Comparison of ENCODE assay signal across 9 mouse cellular contexts in the genomic region with DNA sequence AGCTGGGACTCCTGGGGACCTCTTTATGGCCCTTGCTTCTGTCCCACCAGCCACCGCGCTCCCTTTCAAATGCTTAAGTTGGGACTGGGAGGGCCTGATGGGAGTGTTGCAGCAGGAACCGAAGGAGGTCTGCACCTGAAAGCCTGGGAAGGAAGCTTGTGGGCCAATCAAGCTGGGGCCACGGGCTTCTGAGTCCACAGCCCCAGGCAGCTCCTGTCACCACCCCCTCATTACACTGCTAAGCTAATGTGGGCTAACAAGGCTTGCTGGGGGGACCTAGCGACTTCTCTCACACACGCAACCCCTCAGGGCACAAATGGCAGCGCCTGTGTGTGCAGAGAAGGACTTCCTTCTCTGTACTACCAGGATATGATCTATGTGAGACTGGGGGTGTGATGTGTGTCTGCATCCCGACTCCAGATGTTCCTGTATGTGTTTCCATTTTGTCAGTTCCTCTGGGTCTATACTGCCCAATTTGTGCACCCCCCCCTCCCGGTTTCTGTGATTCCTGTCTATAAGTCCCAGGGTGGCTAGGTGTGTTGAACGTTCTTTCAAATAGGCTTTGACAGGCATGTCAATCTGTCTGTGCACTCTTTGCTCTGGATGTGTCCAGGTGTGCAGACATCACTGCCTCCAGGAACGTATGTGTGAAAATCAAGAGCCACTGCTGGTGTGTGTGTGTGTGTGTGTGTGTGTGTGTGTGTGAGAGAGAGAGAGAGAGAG. TPM values are rescaled to one million over a fixed set of nuclear protein-coding genes. Genes with fewer than 3 reads are reported as not detected.
DNase-seq lines count a peak whose midpoint lies in the region; ATAC-seq and TF ChIP-seq lines count a peak whose summit lies in the region.
"Had no signal": no experiment of that assay in that cellular context is flagged by ENCODE, and none has a peak within 500 bp of the region (broad histone marks: within the 10 kb centered on the region; RNA-seq: fewer than 3 reads in every experiment).

No protein-coding gene starts in this region.

- no peak overlapping the region for H3K27ac ChIP-seq in heart, embryonic 13.5 days (replicated peaks)
- H3K27ac ChIP-seq in bone marrow macrophage, adult 2 months (ENCODE audit: insufficient read depth, low read depth, low read length), result no peak overlapping the region
- H3K27ac ChIP-seq in hindbrain, embryonic 10.5 days, result peak overlapping the region; percentile 89
- peak overlapping the region; percentile 99 for H3K27ac ChIP-seq in midbrain, embryonic 16.5 days (ENCODE audit: low read length)
- H3K27ac ChIP-seq: macrophage had no signal

- TF ChIP-seq CTCF in bone marrow macrophage, adult 2 months (IDR thresholded peaks at IDR 0.05; ENCODE audit: low read depth, low read length), result no peak

- peaks cover 72% of the 10 kb centered on the region for H3K4me1 ChIP-seq in heart, embryonic 13.5 days
- H3K4me1 ChIP-seq in bone marrow macrophage, adult 2 months (ENCODE audit: control insufficient read depth, insufficient read depth, low read length), result peaks cover 15% of the 10 kb centered on the region
- peaks cover 86% of the 10 kb centered on the region for H3K4me1 ChIP-seq in hindbrain, embryonic 10.5 days (replicated peaks)
- H3K4me1 ChIP-seq in midbrain, embryonic 16.5 days (ENCODE audit: control insufficient read depth, insufficient read depth, low read length), result peaks cover 53% of the 10 kb centered on the region

- peaks cover 5% of the 10 kb centered on the region; the same call in 1 of the 2 replicates for H3K36me3 ChIP-seq in heart, embryonic 13.5 days
- H3K36me3 ChIP-seq in hindbrain, embryonic 10.5 days, result no peaks in the 10 kb centered on the region
- no peaks in the 10 kb centered on the region for H3K36me3 ChIP-seq in midbrain, embryonic 16.5 days (ENCODE audit: control insufficient read depth, insufficient read depth, low read length)

- H3K4me3 ChIP-seq in heart, embryonic 13.5 days, result peak overlapping the region; percentile 53
- H3K4me3 ChIP-seq in bone marrow macrophage, adult 2 months (ENCODE audit: insufficient read depth, low read length), result peak overlapping the region; percentile 64
- peak overlapping the region; percentile 59 for H3K4me3 ChIP-seq in hindbrain, embryonic 10.5 days
- H3K4me3 ChIP-seq in midbrain, embryonic 16.5 days (ENCODE audit: low read depth, low read length), result peak overlapping the region; percentile 48

- no peaks in the 10 kb centered on the region for H3K9me3 ChIP-seq in heart, embryonic 13.5 days
- H3K9me3 ChIP-seq in hindbrain, embryonic 10.5 days, result no peaks in the 10 kb centered on the region
- H3K9me3 ChIP-seq in midbrain, embryonic 16.5 days (replicated peaks; ENCODE audit: control insufficient read depth, low read length, poor library complexity, severe bottlenecking), result no peaks in the 10 kb centered on the region

- ATAC-seq in heart, embryonic 13.5 days (ENCODE audit: extremely low read depth, insufficient number of reproducible peaks, low FRiP score, low TSS enrichment), result no peak
- ATAC-seq in midbrain, embryonic 16.5 days, result no peak
- ATAC-seq in inflammation-experienced regulatory T-cells, adult 6 months, result no peak

- no peak for TF ChIP-seq POLR2A in bone marrow macrophage, adult 2 months (IDR thresholded peaks at IDR 0.05; ENCODE audit: borderline replicate concordance, low read depth, low read length)

- H3K27me3 ChIP-seq in heart, embryonic 13.5 days (replicated peaks), result peaks cover 98% of the 10 kb centered on the region
- peaks cover 99% of the 10 kb centered on the region for H3K27me3 ChIP-seq in hindbrain, embryonic 10.5 days (ENCODE audit: insufficient read depth, poor library complexity, severe bottlenecking)
- H3K27me3 ChIP-seq in midbrain, embryonic 16.5 days (ENCODE audit: control insufficient read depth, insufficient read depth, low read depth, low read length), result peaks cover 6% of the 10 kb centered on the region

- 7% methylated on average over 11 of the region's 11 CpGs for WGBS in heart, embryonic 13.5 days
- 6% methylated on average over 11 of the region's 11 CpGs for WGBS in hindbrain, embryonic 10.5 days
- 5% methylated on average over 11 of the region's 11 CpGs for WGBS in midbrain, embryonic 16.5 days

- DNase-seq in heart, postnatal 14 days, result no peak
- DNase-seq in hindbrain, embryonic 10.5 days (ENCODE audit: low spot score), result peak; percentile 39
- no peak for DNase-seq in right cerebral cortex, adult 2 months (ENCODE audit: low spot score in 2 of 2)
- no peak for DNase-seq in ovary, postnatal 10 days (ENCODE audit: low spot score)

- intact Hi-C loops in heart, postnatal 14 days (cut with DNase I), result no loop called here

- H3K9ac ChIP-seq in heart, embryonic 13.5 days, result peak overlapping the region; percentile 80
- H3K9ac ChIP-seq in midbrain, embryonic 16.5 days (ENCODE audit: low read depth, low read length), result peak overlapping the region; percentile 89

- peak overlapping the region; percentile 93 for H3K4me2 ChIP-seq in heart, embryonic 13.5 days
- peak overlapping the region; percentile 96 for H3K4me2 ChIP-seq in midbrain, embryonic 16.5 days (ENCODE audit: low read length)

RNA-seq across cellular contexts. Expression of a gene that starts 3.7 kb away (rescaled TPM):
- polyA plus RNA-seq in heart, embryonic 13.5 days (2015; fragmentation: Nextera tagmentation; extraction: Ambion mirVana), result 14.2 and 18.1 TPM in 2 replicates
- 10 to 100 TPM; 38.3 TPM for total RNA-seq in heart, postnatal 14 days (2021)
- not detected in 2 replicates for polyA plus RNA-seq in bone marrow macrophage, adult 2 months (2012; ENCODE audit: insufficient read depth, insufficient read length, missing spikeins)
- polyA plus RNA-seq in hindbrain, embryonic 10.5 days (2016; fragmentation: Nextera tagmentation; extraction: Ambion mirVana), result 8.1 and 10.5 TPM in 2 replicates
- 17.6 and 19.7 TPM in 2 replicates for polyA plus RNA-seq in midbrain, embryonic 16.5 days (2015; fragmentation: Nextera tagmentation; extraction: Ambion mirVana)
- not detected for polyA plus RNA-seq in inflammation-experienced regulatory T-cells, adult 6 months (2017; shearing (Covaris generic))
- polyA plus RNA-seq: macrophage had no signal

RNA-seq across cellular contexts. Expression of a gene that starts 9.6 kb away (rescaled TPM):
- polyA plus RNA-seq in heart, embryonic 13.5 days (2015; fragmentation: Nextera tagmentation; extraction: Ambion mirVana), result 0.76 and 1.0 TPM in 2 replicates
- total RNA-seq in heart, postnatal 14 days (2021), result 1 to 10 TPM in 1 of 2 experiments, under 1 TPM in 1; 0.88 to 2.1 TPM
- polyA plus RNA-seq in bone marrow macrophage, adult 2 months (2012; ENCODE audit: insufficient read depth, insufficient read length, missing spikeins), result 1.5 and 2.7 TPM in 2 replicates
- polyA plus RNA-seq in hindbrain, embryonic 10.5 days (2016; fragmentation: Nextera tagmentation; extraction: Ambion mirVana), result 0.72 and 1.5 TPM in 2 replicates
- 1.3 and 2.1 TPM in 2 replicates for polyA plus RNA-seq in midbrain, embryonic 16.5 days (2015; fragmentation: Nextera tagmentation; extraction: Ambion mirVana)
- under 1 TPM in 1 of 3 experiments, not detected in 2; 0.35 TPM for polyA plus RNA-seq in inflammation-experienced regulatory T-cells, adult 6 months (2017; shearing (Covaris generic))

RNA-seq across cellular contexts. Expression of a gene that starts 11.2 kb away (rescaled TPM):
- polyA plus RNA-seq in heart, embryonic 13.5 days (2015; fragmentation: Nextera tagmentation; extraction: Ambion mirVana), result 78.3 and 84.5 TPM in 2 replicates
- total RNA-seq in heart, postnatal 14 days (2021), result 10 to 100 TPM; 38.3 to 39.2 TPM
- 21.0 and 22.8 TPM in 2 replicates for polyA plus RNA-seq in bone marrow macrophage, adult 2 months (2012; ENCODE audit: insufficient read depth, insufficient read length, missing spikeins)
- polyA plus RNA-seq in hindbrain, embryonic 10.5 days (2016; fragmentation: Nextera tagmentation; extraction: Ambion mirVana), result 103 and 118 TPM in 2 replicates
- polyA plus RNA-seq in midbrain, embryonic 16.5 days (2015; fragmentation: Nextera tagmentation; extraction: Ambion mirVana), result 45.0 and 45.6 TPM in 2 replicates
- polyA plus RNA-seq in inflammation-experienced regulatory T-cells, adult 6 months (2017; shearing (Covaris generic)), result 10 to 100 TPM; 38.2 to 43.2 (median 42.9) TPM

RNA-seq across cellular contexts. Expression of a gene that starts 23.3 kb away (rescaled TPM):
- polyA plus RNA-seq in heart, embryonic 13.5 days (2015; fragmentation: Nextera tagmentation; extraction: Ambion mirVana), result 0.62 TPM in 2 replicates
- total RNA-seq in heart, postnatal 14 days (2021), result 1 to 10 TPM; 1.1 TPM
- polyA plus RNA-seq in bone marrow macrophage, adult 2 months (2012; ENCODE audit: insufficient read depth, insufficient read length, missing spikeins), result not detected in 2 replicates
- polyA plus RNA-seq in hindbrain, embryonic 10.5 days (2016; fragmentation: Nextera tagmentation; extraction: Ambion mirVana), result 23.1 and 70.9 TPM in 2 replicates
- 62.1 and 66.7 TPM in 2 replicates for polyA plus RNA-seq in midbrain, embryonic 16.5 days (2015; fragmentation: Nextera tagmentation; extraction: Ambion mirVana)
- not detected for polyA plus RNA-seq in inflammation-experienced regulatory T-cells, adult 6 months (2017; shearing (Covaris generic))
- polyA plus RNA-seq: macrophage had no signal

Comparison
In these comparisons a context has a peak if more than half of its experiments do, and no peak if none do; other contexts are left out.
1. H3K27ac ChIP-seq: peak in hindbrain, embryonic 10.5 days (single experiment) and midbrain, embryonic 16.5 days (single experiment); none in heart, embryonic 13.5 days (single experiment) and bone marrow macrophage, adult 2 months (single experiment).
2. Peak in every context shown above with its lines, with median percentiles within 50 percentile points of each other: H3K4me3 ChIP-seq.